Mouse (Mus musculus) CD4-positive, CD25-positive, alpha-beta regulatory T cell, adult 4 months (primary cell): ENCODE data around the gene Tmem251. TPM values are rescaled to one million over a fixed set of nuclear protein-coding genes. Genes with fewer than 3 reads are reported as not detected.
A peak's percentile ranks its signal among the peaks of the same experiment; 100 is the strongest.

Experiments
- ATAC-seq: one replicate; pipeline ENCODE4 v1.8.0; 2017
- polyA plus RNA-seq, 2 experiments: library from polyadenylated mRNA; unstranded; fragments of 100-300 nt; shearing (Covaris generic); gene quantifications; one replicate each; pipeline ENCODE4 v1.2.1; 2017

The Tmem251 gene
- polyA plus RNA-seq, 2 experiments from 2014 or later, result 9.7 TPM

GRCm38 (mm10) chr12:102710851-102711375 lies 32.6 kb upstream of the Tmem251 start:
- ATAC-seq, result no peak

- ATAC-seq, result no peak
Observed at GRCm38 (mm10) chr12:102713153-102713865, 30.3 kb upstream of the Tmem251 start.

GRCm38 (mm10) chr12:102714116-102714515 lies 29.4 kb upstream of the Tmem251 start:
- ATAC-seq, result no peak

GRCm38 (mm10) chr12:102714654-102715395 lies 28.7 kb upstream of the Tmem251 start:
- ATAC-seq, result no peak

GRCm38 (mm10) chr12:102719552-102720315 lies 23.8 kb upstream of the Tmem251 start:
- ATAC-seq, result peak; percentile 81

- ATAC-seq, result no peak
Observed at GRCm38 (mm10) chr12:102722451-102722850, 21.1 kb upstream of the Tmem251 start.

GRCm38 (mm10) chr12:102722966-102723365 lies 20.6 kb upstream of the Tmem251 start:
- no peak for ATAC-seq

- ATAC-seq, result no peak
Observed at GRCm38 (mm10) chr12:102723861-102724260, 19.7 kb upstream of the Tmem251 start.

GRCm38 (mm10) chr12:102725146-102725545 lies 18.4 kb upstream of the Tmem251 start:
- peak; percentile 60 for ATAC-seq

- peak; percentile 64 for ATAC-seq
Observed at GRCm38 (mm10) chr12:102725761-102726175, 17.8 kb upstream of the Tmem251 start.

- peak; percentile 64 for ATAC-seq
Observed at GRCm38 (mm10) chr12:102729855-102730797, 13.4 kb upstream of the Tmem251 start.

GRCm38 (mm10) chr12:102730798-102731619 lies 12.6 kb upstream of the Tmem251 start:
- ATAC-seq, result no peak

- ATAC-seq, result peak; percentile 64
Observed at GRCm38 (mm10) chr12:102733381-102733780, 10.2 kb upstream of the Tmem251 start.

- no peak for ATAC-seq
Observed at GRCm38 (mm10) chr12:102739096-102739495, 4.5 kb upstream of the Tmem251 start.

GRCm38 (mm10) chr12:102740285-102740684 lies 3.3 kb upstream of the Tmem251 start:
- no peak for ATAC-seq

- ATAC-seq, result no peak
Observed at GRCm38 (mm10) chr12:102742056-102742455, 1.5 kb upstream of the Tmem251 start.

GRCm38 (mm10) chr12:102743036-102743588 lies 450 bp upstream of the Tmem251 start:
- peak; percentile 31 for ATAC-seq

- ATAC-seq, result peak; percentile 77
Observed at GRCm38 (mm10) chr12:102744839-102745238, 1.3 kb downstream of the Tmem251 start.

- no peak for ATAC-seq
Observed at GRCm38 (mm10) chr12:102748256-102748655, 4.7 kb downstream of the Tmem251 start.

GRCm38 (mm10) chr12:102756304-102756703 lies 12.7 kb downstream of the Tmem251 start:
- no peak for ATAC-seq
